11 mouse cellular contexts compared by ENCODE assay signal in the genomic region with DNA sequence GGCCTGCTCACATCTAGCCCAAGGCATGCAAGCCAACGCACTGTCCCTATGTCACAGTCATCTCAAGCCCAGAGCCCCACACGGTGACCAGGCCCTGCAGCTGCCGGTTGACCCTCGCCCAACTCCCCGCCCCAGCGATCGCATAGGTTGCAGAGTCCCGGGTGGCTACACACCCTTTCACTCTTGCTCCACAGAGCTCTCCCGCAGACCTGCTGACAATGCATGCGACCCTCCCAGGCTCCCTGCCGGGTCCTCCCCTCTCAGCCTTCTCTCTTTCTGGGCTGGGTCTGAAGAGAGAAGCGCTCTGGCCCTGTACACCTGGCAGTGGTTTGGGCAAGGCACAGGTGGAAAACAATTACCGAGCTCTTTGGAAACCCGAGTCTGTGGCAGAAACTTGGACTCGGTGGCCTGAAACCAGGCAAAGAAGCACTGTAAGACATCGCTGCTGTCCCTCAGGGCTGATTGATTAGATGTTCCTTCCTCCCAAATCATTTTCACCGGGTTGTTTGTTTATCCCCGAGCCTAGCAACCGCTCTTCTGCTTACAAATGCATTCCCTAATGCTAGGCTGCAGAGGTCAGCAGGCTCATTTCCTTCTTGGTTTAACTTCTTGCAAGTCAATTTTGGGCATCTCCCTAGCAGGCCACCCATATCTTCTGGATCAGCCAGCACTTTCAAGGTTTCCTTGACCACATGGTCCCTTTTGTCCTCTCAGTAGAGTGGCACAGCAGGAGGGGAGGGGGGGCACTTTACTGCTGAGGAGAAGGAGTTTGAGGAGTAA.
DNase-seq lines count a peak whose midpoint lies in the region; ATAC-seq lines count a peak whose summit lies in the region.
"Had no signal": no experiment of that assay in that cellular context is flagged by ENCODE, and none has a peak within 500 bp of the region (broad histone marks: within the 10 kb centered on the region; RNA-seq: fewer than 3 reads in every experiment).

No protein-coding gene starts in this region.

- H3K27ac ChIP-seq in neural tube, embryonic 12.5 days, result no peak overlapping the region
- H3K27ac ChIP-seq: macrophage had no signal

- H3K4me1 ChIP-seq in neural tube, embryonic 12.5 days, result peaks cover 28% of the 10 kb centered on the region

- H3K27me3 ChIP-seq in neural tube, embryonic 12.5 days (replicated peaks), result 0 out of 2 replicates have a peak, but pooled peaks cover 7% of the 10 kb centered on the region

- peak; percentile 19 to 38 for DNase-seq in heart, adult 18-20 months
- no peak for DNase-seq in heart, postnatal 25 days (ENCODE audit: low spot score)
- DNase-seq in forelimb bud, embryonic 11.5 days (ENCODE audit: low read depth, low spot score), result peak; percentile 49
- peak; percentile 33 for DNase-seq in kidney, postnatal 14 days
- no peak for DNase-seq in testis, postnatal 14 days (ENCODE audit: low spot score)
- no peak for DNase-seq in thymus, postnatal 10 days (ENCODE audit: low spot score in 2 of 2)
- DNase-seq in frontal cortex, postnatal 10 days (ENCODE audit: low spot score in 2 of 2), result no peak
- DNase-seq: thymus, postnatal 14 days had no signal

- no peak for ATAC-seq in neural tube, embryonic 12.5 days (ENCODE audit: low FRiP score, low read depth)

- no peaks in the 10 kb centered on the region for H3K36me3 ChIP-seq in neural tube, embryonic 12.5 days
- H3K36me3 ChIP-seq: G1E had no signal

- H3K4me3 ChIP-seq in neural tube, embryonic 12.5 days, result no peak overlapping the region

- peak overlapping the region; percentile 31 for H3K4me2 ChIP-seq in neural tube, embryonic 12.5 days (replicated peaks)

- intact Hi-C loops in heart, postnatal 25 days (cut with DNase I), result no loop called here

- no peak overlapping the region for H3K9ac ChIP-seq in neural tube, embryonic 12.5 days

- H3K9me3 ChIP-seq in neural tube, embryonic 12.5 days, result no peaks in the 10 kb centered on the region

- 5% methylated on average over 19 of the region's 19 CpGs for WGBS in neural tube, embryonic 12.5 days

Comparison
In these comparisons a context has a peak if more than half of its experiments do, and no peak if none do; other contexts are left out.
1. DNase-seq: peak in heart, adult 18-20 months (2 of 2), forelimb bud, embryonic 11.5 days (single experiment) and kidney, postnatal 14 days (single experiment); none in heart, postnatal 25 days (single experiment), testis, postnatal 14 days (single experiment), thymus, postnatal 10 days (0 of 2) and frontal cortex, postnatal 10 days (0 of 2).